Mouse (Mus musculus) layer of hippocampus, adult 9-11 months (tissue): ENCODE results near the gene Nudt9.
"Not testable (repeated sequence)": the region's sequence is repeated elsewhere in the genome, so short reads cannot be mapped to it uniquely, and the experiment has no call there.

Experiments
- DNase-seq: peaks from one replicate; pipeline ENCODE4 v3.0.0; 2022

Nudt9 gene

GRCm38 (mm10) chr5:104046256-104047199 is at the start of gene Nudt9:
Gene Nudt9, plus strand, starts transcription at chr5:104046306.
- DNase-seq: peak; percentile 99

- no peak for DNase-seq
Measured at GRCm38 (mm10) chr5:103998739-103999138, 47.4 kb upstream of the Nudt9 start.

- DNase-seq: peak; percentile 72
Measured at GRCm38 (mm10) chr5:103999738-104000137, 46.4 kb upstream of the Nudt9 start.

- no peak for DNase-seq
Measured at GRCm38 (mm10) chr5:104002549-104003255, 43.4 kb upstream of the Nudt9 start.

GRCm38 (mm10) chr5:104003256-104003931 is 42.7 kb upstream of the Nudt9 start:
- DNase-seq: no peak

- no peak for DNase-seq
Measured at GRCm38 (mm10) chr5:104003955-104004354, 42.2 kb upstream of the Nudt9 start.

- no peak for DNase-seq
Measured at GRCm38 (mm10) chr5:104006811-104007210, 39.3 kb upstream of the Nudt9 start.

GRCm38 (mm10) chr5:104007801-104008200 is 38.3 kb upstream of the Nudt9 start:
- no peak for DNase-seq

GRCm38 (mm10) chr5:104009421-104009820 is 36.7 kb upstream of the Nudt9 start:
- no peak for DNase-seq

GRCm38 (mm10) chr5:104010261-104010660 is 35.8 kb upstream of the Nudt9 start:
- no peak for DNase-seq

GRCm38 (mm10) chr5:104011419-104011818 is 34.7 kb upstream of the Nudt9 start:
- DNase-seq: no peak

- DNase-seq: peak; percentile 84
Measured at GRCm38 (mm10) chr5:104021597-104022378, 24.3 kb upstream of the Nudt9 start, which contains the start of gene Hsd17b11. Gene Hsd17b11, minus strand, starts transcription at chr5:104021919.

GRCm38 (mm10) chr5:104022558-104022957 is 23.5 kb upstream of the Nudt9 start:
- no peak for DNase-seq

- DNase-seq: no peak
Measured at GRCm38 (mm10) chr5:104023289-104024020, 22.7 kb upstream of the Nudt9 start.

- not testable (repeated sequence) for DNase-seq
Measured at GRCm38 (mm10) chr5:104024193-104024592, 21.9 kb upstream of the Nudt9 start.

- DNase-seq: no peak
Measured at GRCm38 (mm10) chr5:104024762-104025161, 21.3 kb upstream of the Nudt9 start.

GRCm38 (mm10) chr5:104025245-104025854 is 20.8 kb upstream of the Nudt9 start:
- no peak for DNase-seq

GRCm38 (mm10) chr5:104032434-104033097 is 13.5 kb upstream of the Nudt9 start:
- no peak for DNase-seq

- DNase-seq: no peak
Measured at GRCm38 (mm10) chr5:104035066-104035465, 11.0 kb upstream of the Nudt9 start.

- DNase-seq: no peak
Measured at GRCm38 (mm10) chr5:104035824-104036223, 10.3 kb upstream of the Nudt9 start.

GRCm38 (mm10) chr5:104036686-104037085 is 9.4 kb upstream of the Nudt9 start:
- DNase-seq: no peak
